Mouse (Mus musculus) neural tube, embryonic 12.5 days (tissue): ENCODE data around the gene Pabpn1. TPM values are rescaled to one million over a fixed set of nuclear protein-coding genes. Genes with fewer than 3 reads are reported as not detected.
A peak's percentile ranks its signal among the peaks of the same experiment; 100 is the strongest.

Source experiments
- ATAC-seq: fragments of 200-750 bp; cut with Nextera tagmentation; 2 replicates; pipeline ENCODE4 v1.8.0; 2017; ENCODE audit warnings: low read depth, mild to moderate bottlenecking, moderate TSS enrichment, moderate library complexity; ENCODE audit not compliant: low FRiP score
- H3K27ac ChIP-seq: fragments of 300-500 bp; sonication (generic); 2 replicates; pipeline ENCODE4 v1.5.1; 2016
- H3K27me3 ChIP-seq: fragments of 300-500 bp; sonication (generic); replicated peaks from 2 replicates; pipeline ENCODE4 v1.6.1; 2016; ENCODE audit warnings: mild to moderate bottlenecking
- H3K36me3 ChIP-seq: fragments of 300-500 bp; sonication (generic); 2 replicates; pipeline ENCODE4 v1.6.1; 2016; ENCODE audit warnings: mild to moderate bottlenecking
- H3K4me1 ChIP-seq: fragments of 300-500 bp; sonication (generic); 2 replicates; pipeline ENCODE4 v1.6.1; 2016
- H3K4me2 ChIP-seq: fragments of 300-500 bp; sonication (generic); replicated peaks from 2 replicates; pipeline ENCODE4 v1.6.1; 2016; ENCODE audit warnings: mild to moderate bottlenecking
- H3K4me3 ChIP-seq: fragments of 300-500 bp; sonication (generic); 2 replicates; pipeline ENCODE4 v1.5.1; 2016
- H3K9ac ChIP-seq: fragments of 300-500 bp; sonication (generic); 2 replicates; pipeline ENCODE4 v1.6.1; 2016; ENCODE audit warnings: mild to moderate bottlenecking
- H3K9me3 ChIP-seq: fragments of 300-500 bp; sonication (generic); 2 replicates; pipeline ENCODE4 v1.6.1; 2016; ENCODE audit warnings: mild to moderate bottlenecking
- WGBS: fragments of 180-500 bp; shearing (Covaris S2); methylation state at CpG from one replicate; pipeline ENCODE4 v1.1.7; 2016; 5-methylcytosine and 5-hydroxymethylcytosine counted together
- polyA plus RNA-seq: library from polyadenylated mRNA; unstranded; fragments of >200 nt; fragmentation: Nextera tagmentation; extraction: Ambion mirVana; gene quantifications from 2 replicates; pipeline ENCODE4 v1.2.1, GENCODE M21; 2016

Gene Pabpn1
- 214 and 236 TPM in 2 replicates for polyA plus RNA-seq

DNA sequence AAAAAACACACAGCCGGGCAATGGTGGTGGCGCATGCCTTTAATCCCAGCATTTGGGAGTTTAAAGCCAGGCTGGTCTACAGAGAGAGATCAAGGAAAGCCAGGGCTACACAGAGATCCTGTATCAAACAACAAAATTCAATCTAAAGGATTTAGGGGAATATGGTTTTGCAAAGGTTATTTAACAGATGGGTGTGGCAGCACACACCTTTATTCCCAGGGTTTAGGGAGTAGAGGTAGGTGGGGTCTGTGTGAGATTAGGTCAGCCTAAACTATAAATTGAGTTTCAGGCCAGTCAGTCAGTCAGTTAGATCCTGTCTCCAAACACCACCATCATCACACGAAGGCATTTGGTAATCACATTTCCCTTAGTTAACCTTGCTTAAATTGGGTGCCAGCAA, at the start of gene Pabpn1:
Pabpn1 (plus strand) TSS at position 301 of the 400 bp plus-strand sequence.
- Histone ChIP-seq H3K4me1 (peaks cover 15% of the 10 kb centered on the region), H3K36me3 (peaks cover 17% of the 10 kb centered on the region), H3K9ac (no peak within 1 kb of the TSS), H3K4me2 (peak within 1 kb of the TSS; percentile 73), H3K27me3 (no peaks in the 10 kb centered on the region), H3K9me3 (no peaks in the 10 kb centered on the region), H3K27ac (peak within 1 kb of the TSS; percentile 46; the same call in 1 of the 2 replicates), H3K4me3 (peak within 1 kb of the TSS; percentile 35)
- ATAC-seq, result no peak
- WGBS, result 93% methylated on average over 3 of the region's 3 CpGs

DNA sequence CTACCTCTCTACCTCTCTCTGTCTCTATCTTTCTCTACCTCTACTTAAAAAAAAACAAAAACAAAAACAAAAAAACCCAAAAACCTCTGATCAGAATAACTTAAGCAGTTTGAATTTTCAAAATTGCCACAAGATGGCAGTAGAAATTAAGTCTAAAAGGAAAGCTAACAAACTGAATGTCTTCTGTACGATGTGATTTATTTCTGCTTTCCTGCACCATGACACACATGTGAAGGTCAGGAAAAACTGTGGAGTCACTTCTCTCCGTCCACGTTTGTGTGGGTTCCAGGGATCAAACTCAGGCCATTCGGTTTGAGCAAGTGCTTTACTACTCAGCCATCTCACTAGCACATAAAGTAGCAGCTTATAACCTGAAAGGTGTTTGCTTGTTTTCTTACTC, 48.8 kb upstream of the Pabpn1 start:
- H3K9ac ChIP-seq, result no peak overlapping the region
- no peaks in the 10 kb centered on the region for H3K36me3 ChIP-seq
- no peaks in the 10 kb centered on the region for H3K9me3 ChIP-seq
- ATAC-seq, result no peak
- no peak overlapping the region for H3K27ac ChIP-seq
- no peak overlapping the region for H3K4me2 ChIP-seq
- no peaks in the 10 kb centered on the region for H3K4me1 ChIP-seq
- H3K4me3 ChIP-seq, result no peak overlapping the region
- 5% methylated on average over 4 of the region's 4 CpGs for WGBS
- H3K27me3 ChIP-seq, result no peaks in the 10 kb centered on the region

DNA sequence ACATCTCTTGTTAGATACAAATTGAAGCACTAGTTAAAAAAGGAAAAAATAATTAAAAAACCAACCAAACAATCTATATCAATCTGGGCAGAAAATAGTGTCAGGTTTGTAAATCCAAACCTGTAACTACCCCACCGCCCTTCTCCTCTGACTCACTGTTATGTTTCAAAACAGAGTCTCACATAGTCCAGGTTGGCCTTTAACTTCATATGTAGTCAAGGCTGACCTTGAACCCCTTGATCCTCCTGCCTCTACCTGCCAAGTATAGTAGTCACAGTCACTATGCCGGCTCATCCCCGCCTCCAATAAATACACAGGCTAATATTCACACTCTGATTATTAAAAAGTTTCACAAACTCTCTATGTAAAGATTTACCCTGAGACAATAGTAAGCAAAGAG, 36.6 kb upstream of the Pabpn1 start:
- H3K27me3 ChIP-seq, result no peaks in the 10 kb centered on the region
- no peaks in the 10 kb centered on the region for H3K4me1 ChIP-seq
- WGBS, result 88% methylated on average over 3 of the region's 3 CpGs
- peaks cover 29% of the 10 kb centered on the region for H3K36me3 ChIP-seq
- no peak overlapping the region for H3K4me2 ChIP-seq
- no peak overlapping the region for H3K4me3 ChIP-seq
- ATAC-seq, result no peak
- H3K9ac ChIP-seq, result no peak overlapping the region
- H3K27ac ChIP-seq, result no peak overlapping the region
- no peaks in the 10 kb centered on the region for H3K9me3 ChIP-seq

DNA sequence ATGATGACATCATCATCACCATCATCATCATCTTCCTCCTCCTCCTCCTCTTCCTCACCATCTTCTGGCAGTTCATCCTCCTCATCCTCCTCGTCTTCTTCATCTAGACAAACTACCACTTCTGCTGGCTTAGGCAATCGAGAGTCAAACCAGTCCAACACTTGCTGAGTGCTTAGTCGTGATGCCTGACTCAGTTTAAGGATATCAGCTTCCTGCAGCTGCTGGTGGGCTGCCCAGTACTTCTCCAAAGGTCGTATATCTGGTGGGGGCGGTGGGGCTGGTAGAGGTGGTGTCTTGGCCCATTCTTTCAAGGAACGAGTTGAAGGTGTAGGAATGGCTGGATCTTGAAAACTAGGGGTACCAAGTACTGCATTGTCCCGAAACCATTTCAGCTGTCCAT, 35.6 kb upstream of the Pabpn1 start:
- no peak overlapping the region for H3K9ac ChIP-seq
- no peak overlapping the region for H3K27ac ChIP-seq
- ATAC-seq, result no peak
- no peaks in the 10 kb centered on the region for H3K27me3 ChIP-seq
- no peak overlapping the region for H3K4me3 ChIP-seq
- no peaks in the 10 kb centered on the region for H3K9me3 ChIP-seq
- H3K36me3 ChIP-seq, result peaks cover 29% of the 10 kb centered on the region
- H3K4me1 ChIP-seq, result no peaks in the 10 kb centered on the region
- WGBS, result 90% methylated on average over 7 of the region's 7 CpGs
- no peak overlapping the region for H3K4me2 ChIP-seq

DNA sequence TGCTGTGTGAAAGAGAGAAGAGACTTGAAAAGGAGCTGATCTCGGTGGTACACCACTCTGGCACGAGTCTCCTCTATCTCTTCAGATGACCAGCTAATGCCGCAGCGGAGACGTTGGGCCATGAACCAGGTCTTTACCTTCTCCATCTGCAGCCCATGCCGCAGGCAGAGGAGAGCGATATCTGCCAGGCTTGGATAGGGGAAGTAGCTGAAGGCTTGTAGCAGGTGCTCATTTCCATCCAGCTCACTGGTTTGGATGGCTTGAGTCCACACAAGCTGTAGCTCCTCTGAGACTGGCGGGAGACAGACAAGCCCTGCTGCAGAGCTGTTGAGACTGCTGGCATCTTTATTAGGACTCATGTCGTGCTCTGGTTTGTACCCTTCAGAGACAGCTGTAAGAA, 34.4 kb upstream of the Pabpn1 start:
- Histone ChIP-seq H3K36me3 (peaks cover 29% of the 10 kb centered on the region), H3K27me3 (no peaks in the 10 kb centered on the region), H3K9ac (no peak overlapping the region), H3K4me2 (no peak overlapping the region), H3K4me1 (no peaks in the 10 kb centered on the region), H3K4me3 (no peak overlapping the region), H3K27ac (no peak overlapping the region), H3K9me3 (no peaks in the 10 kb centered on the region)
- no peak for ATAC-seq
- 91% methylated on average over 9 of the region's 9 CpGs for WGBS

DNA sequence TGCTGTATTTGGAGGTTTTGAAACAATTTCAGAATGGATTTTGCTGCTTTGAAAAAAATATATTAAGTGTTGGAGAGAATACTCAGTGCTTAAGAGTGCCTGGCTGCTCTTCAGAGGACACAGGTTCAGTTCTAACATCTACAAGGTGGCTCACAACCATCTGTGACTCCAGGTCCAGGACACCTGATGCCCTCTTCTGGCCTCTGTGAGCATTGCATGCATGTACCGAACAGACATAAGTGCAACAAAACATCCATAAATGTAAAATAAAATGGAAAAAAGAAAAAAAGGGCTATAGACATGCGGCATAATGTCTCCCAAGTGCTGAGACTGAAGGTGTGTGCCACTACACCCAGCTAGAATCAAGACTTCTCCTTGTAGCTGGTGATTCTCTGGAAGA, 31.8 kb upstream of the Pabpn1 start:
- Histone ChIP-seq H3K4me2 (no peak overlapping the region), H3K4me1 (peaks cover 5% of the 10 kb centered on the region; the same call in 1 of the 2 replicates), H3K4me3 (no peak overlapping the region), H3K9me3 (no peaks in the 10 kb centered on the region), H3K27ac (no peak overlapping the region), H3K9ac (no peak overlapping the region), H3K36me3 (peaks cover 22% of the 10 kb centered on the region), H3K27me3 (no peaks in the 10 kb centered on the region)
- 40% methylated on average over 2 of the region's 2 CpGs for WGBS
- no peak for ATAC-seq

DNA sequence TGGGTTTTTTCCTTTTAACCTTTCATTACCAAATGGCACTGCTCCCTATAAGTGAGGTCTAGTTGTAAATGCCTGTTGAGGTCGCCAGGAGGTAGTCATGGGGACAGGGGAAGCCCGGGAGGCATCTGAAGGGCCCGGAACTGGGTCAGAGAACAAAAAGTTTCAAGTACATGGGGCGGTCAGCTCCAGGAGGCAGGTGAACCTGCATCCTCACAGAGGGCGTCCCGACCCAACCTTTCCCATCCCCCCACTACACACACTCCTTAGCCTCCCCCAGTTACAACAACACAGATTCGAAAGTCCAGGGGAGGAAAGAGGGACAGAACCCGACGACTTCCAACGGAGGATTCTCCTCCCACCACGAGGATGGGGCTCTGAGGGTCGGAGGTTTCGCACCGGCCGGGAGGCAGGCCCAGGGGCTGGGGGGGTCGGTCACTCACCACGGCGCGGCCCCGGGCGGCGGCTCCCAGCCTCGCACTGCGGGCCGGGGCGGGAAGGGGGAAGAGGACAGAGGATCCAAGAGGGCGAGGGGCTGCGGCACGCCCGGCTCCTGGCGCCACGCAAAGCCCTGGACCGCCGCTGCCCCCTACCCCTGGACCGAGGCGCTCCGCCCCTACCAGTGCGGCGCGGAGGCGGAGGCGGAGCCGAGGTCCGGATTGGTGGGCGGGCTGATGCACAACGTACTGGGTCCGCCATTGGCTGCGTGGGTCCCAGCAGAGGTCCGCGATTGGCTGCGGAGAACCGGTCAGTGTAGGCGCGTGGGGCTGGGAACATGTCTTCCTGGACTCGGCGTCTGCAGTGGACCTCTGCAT, 28.6 kb upstream of the Pabpn1 start:
- under 1% methylated on average over 55 of the region's 56 CpGs for WGBS
- Histone ChIP-seq H3K27me3 (no peaks in the 10 kb centered on the region), H3K4me1 (peaks cover 5% of the 10 kb centered on the region; the same call in 1 of the 2 replicates), H3K4me2 (peak overlapping the region; percentile 77), H3K9ac (peak overlapping the region; percentile 91), H3K9me3 (no peaks in the 10 kb centered on the region), H3K36me3 (no peaks in the 10 kb centered on the region), H3K27ac (0 out of 2 replicates have a peak overlapping the region, but pooled peaks have one; percentile 27), H3K4me3 (peak overlapping the region; percentile 87)
- peak; percentile 100 for ATAC-seq

DNA sequence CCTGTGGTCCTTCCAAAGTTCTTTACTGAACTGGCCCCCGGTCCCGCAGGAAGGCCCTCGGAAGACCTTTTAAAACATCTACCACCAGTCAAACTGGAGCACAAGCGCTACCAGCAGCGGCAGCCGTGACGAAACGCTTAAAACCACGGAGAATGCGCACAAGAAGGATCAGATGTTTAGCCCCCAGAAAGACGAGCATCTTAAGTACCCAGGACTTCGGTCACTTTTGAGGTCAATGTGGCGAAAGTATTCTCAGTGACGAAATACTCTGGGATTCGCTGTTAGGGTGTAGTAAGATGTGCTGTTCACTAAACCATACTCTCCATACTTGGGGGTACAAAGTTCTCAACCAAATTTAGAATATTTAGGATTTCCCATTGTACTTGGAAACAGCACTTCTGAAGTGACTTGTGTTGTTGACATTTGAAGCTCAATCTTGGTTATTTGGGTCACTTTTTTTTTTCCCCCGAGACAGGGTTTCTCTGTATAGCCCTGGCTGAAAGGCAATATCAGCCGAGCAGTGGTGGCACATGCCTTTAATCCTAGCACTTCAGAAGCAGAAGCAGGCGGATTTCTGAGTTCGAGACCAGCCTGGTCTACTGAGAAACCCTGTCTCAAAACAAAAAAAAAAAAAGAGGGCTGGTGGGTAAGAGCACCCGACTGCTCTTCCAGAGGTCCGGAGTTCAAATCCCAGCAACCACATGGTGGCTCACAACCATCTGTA, 27.8 kb upstream of the Pabpn1 start:
- no peaks in the 10 kb centered on the region for H3K36me3 ChIP-seq
- peak overlapping the region; percentile 87 for H3K4me3 ChIP-seq
- no peaks in the 10 kb centered on the region for H3K27me3 ChIP-seq
- peaks cover 5% of the 10 kb centered on the region; the same call in 1 of the 2 replicates for H3K4me1 ChIP-seq
- WGBS, result 18% methylated on average over 21 of the region's 21 CpGs
- H3K9ac ChIP-seq, result peak overlapping the region; percentile 91; the same call in 1 of the 2 replicates
- H3K4me2 ChIP-seq, result peak overlapping the region; percentile 77
- no peak overlapping the region for H3K27ac ChIP-seq
- ATAC-seq, result peak; percentile 26; the same call in 1 of the 2 replicates
- H3K9me3 ChIP-seq, result no peaks in the 10 kb centered on the region

DNA sequence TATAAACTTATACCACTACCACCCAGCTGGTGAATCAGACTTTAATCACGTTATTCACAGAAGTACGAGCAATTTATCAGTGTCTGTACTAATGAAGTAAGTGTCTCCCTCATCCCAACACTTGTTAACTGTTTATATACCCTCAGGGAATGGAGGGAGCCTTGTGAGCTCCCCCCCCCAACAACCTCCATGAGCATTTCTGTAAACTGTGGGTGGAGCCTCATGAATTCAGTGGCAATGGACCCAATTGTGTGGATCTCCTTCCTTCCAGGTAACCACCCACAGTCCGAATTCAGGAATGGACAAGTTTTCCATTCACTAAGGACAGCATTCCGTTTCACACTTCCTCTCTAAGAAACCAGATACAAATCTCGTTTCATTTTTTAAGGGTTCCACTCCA, 26.7 kb upstream of the Pabpn1 start:
- ATAC-seq, result no peak
- Histone ChIP-seq H3K27ac (no peak overlapping the region), H3K4me1 (peaks cover 5% of the 10 kb centered on the region; the same call in 1 of the 2 replicates), H3K36me3 (no peaks in the 10 kb centered on the region), H3K4me3 (no peak overlapping the region), H3K27me3 (no peaks in the 10 kb centered on the region), H3K4me2 (no peak overlapping the region), H3K9me3 (no peaks in the 10 kb centered on the region), H3K9ac (no peak overlapping the region)
- 86% methylated on average over 5 of the region's 5 CpGs for WGBS

DNA sequence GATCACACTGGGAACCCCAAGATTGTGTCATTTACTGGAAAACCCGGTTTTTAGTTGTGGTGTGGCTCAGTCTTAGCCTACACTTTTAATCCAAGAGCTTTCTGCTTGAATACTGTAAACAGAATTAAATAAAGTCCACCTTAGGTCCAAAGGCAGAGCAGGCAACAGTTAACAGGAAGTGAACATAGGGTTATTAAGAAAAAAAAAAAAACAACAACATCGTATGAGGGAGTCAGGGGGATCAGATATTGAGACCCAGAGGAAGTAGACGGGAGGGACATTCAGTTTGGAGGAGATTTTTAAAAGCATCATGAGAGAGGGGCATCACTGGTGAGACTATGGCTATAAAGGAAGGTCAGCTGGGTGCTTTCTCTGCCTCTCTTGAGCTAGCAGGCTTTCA, 26.0 kb upstream of the Pabpn1 start:
- no peak overlapping the region for H3K4me2 ChIP-seq
- no peaks in the 10 kb centered on the region for H3K9me3 ChIP-seq
- no peaks in the 10 kb centered on the region for H3K36me3 ChIP-seq
- WGBS, result 71% methylated on average over 3 of the region's 3 CpGs
- no peak overlapping the region for H3K27ac ChIP-seq
- H3K4me1 ChIP-seq, result peaks cover 5% of the 10 kb centered on the region; the same call in 1 of the 2 replicates
- no peak for ATAC-seq
- H3K9ac ChIP-seq, result no peak overlapping the region
- H3K4me3 ChIP-seq, result no peak overlapping the region
- no peaks in the 10 kb centered on the region for H3K27me3 ChIP-seq

DNA sequence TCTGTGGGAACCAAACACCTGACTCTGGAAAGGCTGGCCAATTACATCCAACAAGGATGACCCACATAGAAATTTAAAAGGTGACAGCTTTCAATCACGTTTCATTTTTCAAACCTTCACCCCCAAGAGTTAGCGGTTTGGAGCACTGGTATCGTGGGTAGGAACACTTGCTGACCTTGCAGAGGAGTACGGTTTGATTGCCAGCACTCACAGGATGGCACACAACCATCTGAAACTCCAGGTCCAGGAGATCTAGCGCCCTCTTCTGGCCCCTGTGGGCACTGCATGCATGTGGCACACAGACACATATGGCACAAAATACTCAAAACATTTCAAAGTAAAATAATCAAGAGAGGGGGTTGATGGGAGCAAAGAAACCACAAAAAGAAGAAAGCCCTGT, 25.4 kb upstream of the Pabpn1 start:
- H3K4me1 ChIP-seq, result peaks cover 5% of the 10 kb centered on the region; the same call in 1 of the 2 replicates
- H3K9ac ChIP-seq, result no peak overlapping the region
- H3K27me3 ChIP-seq, result no peaks in the 10 kb centered on the region
- H3K4me3 ChIP-seq, result no peak overlapping the region
- no peaks in the 10 kb centered on the region for H3K9me3 ChIP-seq
- H3K4me2 ChIP-seq, result no peak overlapping the region
- no peak for ATAC-seq
- no peak overlapping the region for H3K27ac ChIP-seq
- WGBS, result 55% methylated on average over 5 of the region's 5 CpGs
- no peaks in the 10 kb centered on the region for H3K36me3 ChIP-seq

DNA sequence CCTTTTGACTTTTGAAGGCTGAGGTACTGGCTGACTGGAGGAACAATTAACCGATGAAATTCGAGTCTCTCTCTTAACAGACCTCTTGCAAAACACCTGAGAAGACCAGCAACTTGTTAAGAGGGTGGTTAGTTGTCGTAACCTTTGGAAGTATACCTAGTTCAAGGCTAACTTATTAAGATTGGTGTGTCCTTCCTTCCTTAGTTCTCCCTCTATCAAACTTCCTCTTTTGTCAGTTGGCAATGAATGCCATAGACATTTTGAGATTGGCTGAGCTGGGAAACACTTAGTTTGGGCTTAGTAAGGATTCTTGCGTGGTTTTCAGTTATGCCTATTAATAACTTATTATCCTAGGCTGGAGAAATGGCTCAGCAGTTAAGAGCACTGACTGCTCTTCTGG, 24.3 kb upstream of the Pabpn1 start:
- no peak overlapping the region for H3K4me3 ChIP-seq
- no peak for ATAC-seq
- peaks cover 5% of the 10 kb centered on the region; the same call in 1 of the 2 replicates for H3K4me1 ChIP-seq
- no peaks in the 10 kb centered on the region for H3K27me3 ChIP-seq
- WGBS, result 84% methylated on average over 4 of the region's 4 CpGs
- H3K9ac ChIP-seq, result no peak overlapping the region
- H3K36me3 ChIP-seq, result no peaks in the 10 kb centered on the region
- no peak overlapping the region for H3K27ac ChIP-seq
- H3K4me2 ChIP-seq, result no peak overlapping the region
- no peaks in the 10 kb centered on the region for H3K9me3 ChIP-seq
